Mouse (Mus musculus) heart, embryonic 11.5 days (tissue): ENCODE data around the gene Mapk8. TPM values are rescaled to one million over a fixed set of nuclear protein-coding genes. Genes with fewer than 3 reads are reported as not detected.

Experiments used
- ATAC-seq: fragments of 200-750 bp; cut with Nextera tagmentation; replicated peaks from 2 replicates; pipeline ENCODE4 v1.8.0; 2017; ENCODE audit warnings: moderate library complexity; ENCODE audit not compliant: insufficient number of reproducible peaks, low FRiP score, low TSS enrichment
- H3K27ac ChIP-seq: fragments of 300-500 bp; sonication (generic); 2 replicates; pipeline ENCODE4 v1.5.1; 2014; ENCODE audit warnings: mild to moderate bottlenecking, low read depth, low read length
- H3K27me3 ChIP-seq: fragments of 300-500 bp; sonication (generic); 2 replicates; pipeline ENCODE4 v1.6.1; 2014; ENCODE audit warnings: mild to moderate bottlenecking, low read length, mixed read lengths; ENCODE audit not compliant: control insufficient read depth, insufficient read depth
- H3K36me3 ChIP-seq: fragments of 300-500 bp; sonication (generic); 2 replicates; pipeline ENCODE4 v1.6.1; 2014; ENCODE audit warnings: mild to moderate bottlenecking, low read length, moderate library complexity, mixed read lengths; ENCODE audit not compliant: control insufficient read depth, insufficient read depth
- H3K4me1 ChIP-seq: fragments of 300-500 bp; sonication (generic); 2 replicates; pipeline ENCODE4 v1.6.1; 2014; ENCODE audit warnings: low read length; ENCODE audit not compliant: control insufficient read depth, insufficient read depth
- H3K4me2 ChIP-seq: fragments of 300-500 bp; sonication (generic); 2 replicates; pipeline ENCODE4 v1.6.1; 2014; ENCODE audit warnings: mild to moderate bottlenecking, moderate library complexity
- H3K4me3 ChIP-seq: fragments of 300-500 bp; sonication (generic); 2 replicates; pipeline ENCODE4 v1.5.1; 2014; ENCODE audit warnings: low read depth, low read length
- H3K9ac ChIP-seq: fragments of 300-500 bp; sonication (generic); 2 replicates; pipeline ENCODE4 v1.6.1; 2014; ENCODE audit warnings: mild to moderate bottlenecking, low read depth, low read length, moderate library complexity
- H3K9me3 ChIP-seq: fragments of 300-500 bp; sonication (generic); replicated peaks from 2 replicates; pipeline ENCODE4 v1.6.1; 2016; ENCODE audit warnings: low read length; ENCODE audit not compliant: control insufficient read depth
- WGBS: fragments of 180-500 bp; shearing (Covaris S2); extraction: QIAGEN DNeasy Blood & Tissue Kit; methylation state at CpG from one replicate; pipeline ENCODE4 v1.1.7; 2014; ENCODE audit not compliant: insufficient replicate concordance; 5-methylcytosine and 5-hydroxymethylcytosine counted together
- polyA plus RNA-seq: library from polyadenylated mRNA; unstranded; fragments of >200 nt; fragmentation: Nextera tagmentation; extraction: Ambion mirVana; gene quantifications from 2 replicates; pipeline ENCODE4 v1.2.1, GENCODE M21; 2014

Mapk8 gene
- polyA plus RNA-seq, 1 experiment from 2014 or later: 15.3 TPM

GRCm38 (mm10) chr14:33377211-33377610, 69.7 kb downstream of the Mapk8 start:
- no peak for ATAC-seq
- Histone ChIP-seq H3K4me1 (no peaks in the 10 kb centered on the region), H3K4me2 (no peak overlapping the region), H3K9me3 (no peaks in the 10 kb centered on the region), H3K9ac (no peak overlapping the region), H3K27ac (no peak overlapping the region), H3K4me3 (no peak overlapping the region), H3K27me3 (no peaks in the 10 kb centered on the region), H3K36me3 (peaks cover 4% of the 10 kb centered on the region; the same call in 1 of the 2 replicates)
- WGBS: 85% methylated on average over 3 of the region's 3 CpGs

GRCm38 (mm10) chr14:33374089-33374488, 72.9 kb downstream of the Mapk8 start:
- Histone ChIP-seq H3K27ac (no peak overlapping the region), H3K4me1 (peaks cover 7% of the 10 kb centered on the region; the same call in 1 of the 2 replicates), H3K27me3 (no peaks in the 10 kb centered on the region), H3K9me3 (no peaks in the 10 kb centered on the region), H3K4me2 (no peak overlapping the region), H3K36me3 (no peaks in the 10 kb centered on the region), H3K4me3 (no peak overlapping the region), H3K9ac (no peak overlapping the region)
- 76% methylated on average over 1 of the region's 1 CpGs for WGBS
- ATAC-seq: no peak

- no peak overlapping the region for H3K4me2 ChIP-seq
- H3K9me3 ChIP-seq: no peaks in the 10 kb centered on the region
- WGBS: 33% methylated on average over 1 of the region's 1 CpGs
- no peak overlapping the region for H3K27ac ChIP-seq
- H3K9ac ChIP-seq: no peak overlapping the region
- H3K4me3 ChIP-seq: no peak overlapping the region
- H3K36me3 ChIP-seq: no peaks in the 10 kb centered on the region
- H3K27me3 ChIP-seq: no peaks in the 10 kb centered on the region
- peaks cover 7% of the 10 kb centered on the region; the same call in 1 of the 2 replicates for H3K4me1 ChIP-seq
- ATAC-seq: no peak; the same call in 1 of the 2 replicates
Observed at GRCm38 (mm10) chr14:33373271-33373670, 73.7 kb downstream of the Mapk8 start.

- Histone ChIP-seq H3K27ac (no peak overlapping the region), H3K36me3 (no peaks in the 10 kb centered on the region), H3K9ac (no peak overlapping the region), H3K9me3 (no peaks in the 10 kb centered on the region), H3K4me1 (peaks cover 7% of the 10 kb centered on the region; the same call in 1 of the 2 replicates), H3K27me3 (no peaks in the 10 kb centered on the region), H3K4me2 (no peak overlapping the region), H3K4me3 (no peak overlapping the region)
- WGBS: 18% methylated on average over 3 of the region's 3 CpGs
- no peak for ATAC-seq
Observed at GRCm38 (mm10) chr14:33371248-33371647, 75.7 kb downstream of the Mapk8 start.

GRCm38 (mm10) chr14:33370056-33370455, 76.9 kb downstream of the Mapk8 start:
- H3K9ac ChIP-seq: 0 out of 2 replicates have a peak overlapping the region, but pooled peaks have one; percentile 43
- no peak overlapping the region for H3K4me3 ChIP-seq
- no peaks in the 10 kb centered on the region for H3K27me3 ChIP-seq
- H3K9me3 ChIP-seq: no peaks in the 10 kb centered on the region
- peak overlapping the region; percentile 60 for H3K4me2 ChIP-seq
- no peak; the same call in 1 of the 2 replicates for ATAC-seq
- H3K36me3 ChIP-seq: no peaks in the 10 kb centered on the region
- no peak overlapping the region for H3K27ac ChIP-seq
- WGBS: 5% methylated on average over 7 of the region's 7 CpGs
- H3K4me1 ChIP-seq: peaks cover 7% of the 10 kb centered on the region; the same call in 1 of the 2 replicates

GRCm38 (mm10) chr14:33369375-33369774, 77.6 kb downstream of the Mapk8 start:
- Histone ChIP-seq H3K27ac (no peak overlapping the region), H3K9ac (no peak overlapping the region), H3K9me3 (no peaks in the 10 kb centered on the region), H3K4me1 (peaks cover 7% of the 10 kb centered on the region; the same call in 1 of the 2 replicates), H3K27me3 (no peaks in the 10 kb centered on the region), H3K4me3 (no peak overlapping the region), H3K4me2 (no peak overlapping the region), H3K36me3 (no peaks in the 10 kb centered on the region)
- 79% methylated on average over 12 of the region's 12 CpGs for WGBS
- ATAC-seq: no peak

GRCm38 (mm10) chr14:33366891-33367777, 79.8 kb downstream of the Mapk8 start:
- 76% methylated on average over 30 of the region's 30 CpGs for WGBS
- H3K27ac ChIP-seq: no peak overlapping the region
- H3K36me3 ChIP-seq: no peaks in the 10 kb centered on the region
- H3K4me3 ChIP-seq: no peak overlapping the region
- H3K27me3 ChIP-seq: 0 out of 2 replicates have a peak, but pooled peaks cover 2% of the 10 kb centered on the region
- H3K4me2 ChIP-seq: no peak overlapping the region
- no peak overlapping the region for H3K9ac ChIP-seq
- H3K9me3 ChIP-seq: no peaks in the 10 kb centered on the region
- peaks cover 21% of the 10 kb centered on the region for H3K4me1 ChIP-seq
- ATAC-seq: no peak

- ATAC-seq: no peak
- Histone ChIP-seq H3K36me3 (no peaks in the 10 kb centered on the region), H3K27me3 (0 out of 2 replicates have a peak, but pooled peaks cover 3% of the 10 kb centered on the region)
Observed at GRCm38 (mm10) chr14:33364061-33364460, 82.9 kb downstream of the Mapk8 start.

More at GRCm38 (mm10) chr14:33364061-33364460, 82.9 kb downstream of the Mapk8 start:
- Histone ChIP-seq H3K4me2 (no peak overlapping the region), H3K4me3 (no peak overlapping the region), H3K9me3 (no peaks in the 10 kb centered on the region), H3K4me1 (peaks cover 15% of the 10 kb centered on the region), H3K9ac (no peak overlapping the region), H3K27ac (no peak overlapping the region)
- WGBS: 88% methylated on average over 2 of the region's 2 CpGs
